Mouse (Mus musculus) liver, embryonic 14.5 days (tissue): ENCODE results near the gene Opn3.

Experiments
- CTCF ChIP-seq: IDR thresholded peaks from 2 replicates; pipeline ENCODE4 v1.5.1; 2016; ENCODE audit warnings: antibody characterized with exemption, low read depth, control low read depth
- EP300 ChIP-seq: IDR thresholded peaks from 2 replicates; pipeline ENCODE4 v1.6.1; 2016; ENCODE audit warnings: antibody characterized with exemption, low read depth

DNA sequence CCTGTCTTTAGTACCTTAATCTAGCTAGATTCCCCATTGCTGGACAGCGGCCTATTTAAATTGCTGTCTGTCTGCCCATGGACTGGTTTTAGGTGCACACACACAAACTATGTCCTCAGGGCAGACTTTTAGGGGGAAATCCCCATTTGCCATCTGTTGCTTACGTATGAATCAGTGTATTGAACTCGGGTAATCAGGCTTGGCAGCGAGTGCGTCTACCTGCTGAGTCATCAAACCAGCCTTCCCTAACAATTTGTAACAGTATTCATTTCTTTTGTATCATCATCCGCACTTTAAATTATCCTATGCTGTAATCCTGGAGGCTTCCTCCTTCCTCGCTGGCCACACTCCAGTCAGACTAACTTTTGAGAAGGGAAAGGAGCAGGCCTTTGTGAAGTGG lies 22.5 kb downstream of the Opn3 start:
- TF ChIP-seq CTCF, result no peak
- TF ChIP-seq EP300, result no peak
